Mouse (Mus musculus): ENCODE measurements at regions not wholly inside any gene's neighbourhood (a gene's known extent, or its start where the extent isn't known, plus 50 kb on each side); places are given as distances from the start of the nearest gene placed in this dataset.

- 87% methylated on average over 6 of the region's 6 CpGs for WGBS
- Histone ChIP-seq H3K9ac (ENCODE audit: low read depth, low read length) (no peak overlapping the region), H3K4me2 (ENCODE audit: low read length) (no peak overlapping the region), H3K27me3 (replicated peaks; ENCODE audit: control insufficient read depth, insufficient read depth, low read length) (no peaks in the 10 kb centered on the region), H3K4me3 (ENCODE audit: low read length) (no peak overlapping the region), H3K4me1 (ENCODE audit: control insufficient read depth, insufficient read depth, low read depth, low read length) (no peaks in the 10 kb centered on the region), H3K27ac (ENCODE audit: low read depth, low read length) (no peak overlapping the region), H3K9me3 (ENCODE audit: control insufficient read depth, low read length) (no peaks in the 10 kb centered on the region), H3K36me3 (ENCODE audit: control insufficient read depth, insufficient read depth, low read length) (no peaks in the 10 kb centered on the region)
- no peak for ATAC-seq
Observed at GRCm38 (mm10) chr1:91714266-91714665, 87.0 kb upstream of the Twist2 start.

DNA sequence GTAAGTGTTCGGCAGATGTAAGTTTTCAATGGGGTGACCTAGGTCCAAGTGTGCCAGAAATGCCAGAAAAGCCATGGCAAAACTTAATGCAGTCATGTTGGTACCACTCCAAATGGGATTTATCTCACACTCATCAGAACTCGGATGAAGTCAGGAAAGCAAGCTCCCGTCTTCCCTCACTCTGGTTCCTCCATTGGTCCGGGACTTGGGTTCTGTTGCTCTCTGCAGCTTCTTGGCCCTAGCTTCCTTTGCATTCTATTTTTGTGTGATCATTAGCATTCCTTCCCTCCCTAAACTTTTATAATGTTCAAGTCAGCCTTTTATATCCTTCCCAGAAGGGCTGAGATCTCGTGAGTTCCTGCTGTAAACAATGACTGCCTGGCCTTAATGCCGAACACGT lies 85.9 kb upstream of the Twist2 start:
- Histone ChIP-seq H3K4me3 (ENCODE audit: low read length) (no peak overlapping the region), H3K27me3 (replicated peaks; ENCODE audit: control insufficient read depth, insufficient read depth, low read length) (no peaks in the 10 kb centered on the region), H3K9me3 (ENCODE audit: control insufficient read depth, low read length) (no peaks in the 10 kb centered on the region), H3K4me1 (ENCODE audit: control insufficient read depth, insufficient read depth, low read depth, low read length) (no peaks in the 10 kb centered on the region), H3K27ac (ENCODE audit: low read depth, low read length) (no peak overlapping the region), H3K4me2 (ENCODE audit: low read length) (no peak overlapping the region), H3K9ac (ENCODE audit: low read depth, low read length) (no peak overlapping the region), H3K36me3 (ENCODE audit: control insufficient read depth, insufficient read depth, low read length) (no peaks in the 10 kb centered on the region)
- 84% methylated on average over 7 of the region's 7 CpGs for WGBS
- ATAC-seq, result no peak

DNA sequence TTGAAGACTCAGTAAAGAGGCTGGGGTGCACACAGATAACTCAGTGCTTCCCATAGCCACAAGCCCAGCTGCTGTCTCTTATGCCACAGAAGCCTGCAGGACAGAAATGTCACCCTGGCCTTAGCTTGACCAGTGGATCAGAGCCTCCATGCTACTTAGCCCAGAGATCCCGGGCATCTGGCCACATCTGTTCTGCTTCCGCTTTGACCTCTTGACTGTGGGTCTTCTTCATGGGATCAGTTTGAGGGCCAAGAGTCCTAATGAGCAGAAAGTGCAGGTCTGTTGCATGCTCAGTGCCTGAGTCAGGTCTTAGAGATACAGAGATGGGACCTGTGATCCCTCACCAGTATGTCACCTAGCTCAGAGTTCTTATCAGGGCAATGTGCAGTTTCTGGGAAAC lies 85.5 kb upstream of the Twist2 start:
- H3K27me3 ChIP-seq (replicated peaks; ENCODE audit: control insufficient read depth, insufficient read depth, low read length), result no peaks in the 10 kb centered on the region
- no peak overlapping the region for H3K4me2 ChIP-seq (ENCODE audit: low read length)
- H3K36me3 ChIP-seq (ENCODE audit: control insufficient read depth, insufficient read depth, low read length), result no peaks in the 10 kb centered on the region
- H3K9me3 ChIP-seq (ENCODE audit: control insufficient read depth, low read length), result no peaks in the 10 kb centered on the region
- 97% methylated on average over 2 of the region's 2 CpGs for WGBS
- H3K9ac ChIP-seq (ENCODE audit: low read depth, low read length), result no peak overlapping the region
- H3K27ac ChIP-seq (ENCODE audit: low read depth, low read length), result no peak overlapping the region
- H3K4me1 ChIP-seq (ENCODE audit: control insufficient read depth, insufficient read depth, low read depth, low read length), result no peaks in the 10 kb centered on the region
- H3K4me3 ChIP-seq (ENCODE audit: low read length), result no peak overlapping the region
- no peak for ATAC-seq

- Histone ChIP-seq H3K27ac (ENCODE audit: low read depth, low read length) (no peak overlapping the region), H3K36me3 (ENCODE audit: control insufficient read depth, insufficient read depth, low read length) (no peaks in the 10 kb centered on the region), H3K9ac (ENCODE audit: low read depth, low read length) (no peak overlapping the region), H3K9me3 (ENCODE audit: control insufficient read depth, low read length) (no peaks in the 10 kb centered on the region), H3K4me3 (ENCODE audit: low read length) (no peak overlapping the region), H3K4me2 (ENCODE audit: low read length) (no peak overlapping the region), H3K4me1 (ENCODE audit: control insufficient read depth, insufficient read depth, low read depth, low read length) (no peaks in the 10 kb centered on the region), H3K27me3 (replicated peaks; ENCODE audit: control insufficient read depth, insufficient read depth, low read length) (no peaks in the 10 kb centered on the region)
- WGBS, result 94% methylated on average over 2 of the region's 2 CpGs
- no peak for ATAC-seq
Observed at GRCm38 (mm10) chr1:91716836-91717235, 84.4 kb upstream of the Twist2 start.

DNA sequence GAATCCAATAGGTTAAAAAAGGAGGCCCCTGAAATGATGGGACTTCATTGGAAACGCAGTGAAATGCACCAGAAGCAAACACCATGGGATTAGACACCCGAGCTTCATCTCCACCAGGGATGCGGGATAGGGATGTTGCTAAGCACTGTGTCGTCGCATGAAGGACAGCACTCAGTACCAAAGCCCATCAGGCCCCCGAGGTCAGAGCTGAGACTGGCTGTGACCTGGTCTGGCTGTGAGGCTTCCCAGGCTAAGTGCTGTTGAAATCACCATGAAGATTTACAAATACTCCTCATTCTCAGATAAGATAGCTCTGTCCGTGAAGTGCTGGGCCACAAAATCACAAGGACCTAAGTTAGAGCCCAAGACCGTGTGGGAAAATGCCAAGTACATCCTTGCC lies 83.3 kb upstream of the Twist2 start:
- no peak overlapping the region for H3K27ac ChIP-seq (ENCODE audit: low read depth, low read length)
- WGBS, result 82% methylated on average over 8 of the region's 8 CpGs
- no peak overlapping the region for H3K9ac ChIP-seq (ENCODE audit: low read depth, low read length)
- no peaks in the 10 kb centered on the region for H3K4me1 ChIP-seq (ENCODE audit: control insufficient read depth, insufficient read depth, low read depth, low read length)
- H3K9me3 ChIP-seq (ENCODE audit: control insufficient read depth, low read length), result no peaks in the 10 kb centered on the region
- ATAC-seq, result no peak
- H3K4me3 ChIP-seq (ENCODE audit: low read length), result no peak overlapping the region
- H3K27me3 ChIP-seq (replicated peaks; ENCODE audit: control insufficient read depth, insufficient read depth, low read length), result no peaks in the 10 kb centered on the region
- no peaks in the 10 kb centered on the region for H3K36me3 ChIP-seq (ENCODE audit: control insufficient read depth, insufficient read depth, low read length)
- no peak overlapping the region for H3K4me2 ChIP-seq (ENCODE audit: low read length)

DNA sequence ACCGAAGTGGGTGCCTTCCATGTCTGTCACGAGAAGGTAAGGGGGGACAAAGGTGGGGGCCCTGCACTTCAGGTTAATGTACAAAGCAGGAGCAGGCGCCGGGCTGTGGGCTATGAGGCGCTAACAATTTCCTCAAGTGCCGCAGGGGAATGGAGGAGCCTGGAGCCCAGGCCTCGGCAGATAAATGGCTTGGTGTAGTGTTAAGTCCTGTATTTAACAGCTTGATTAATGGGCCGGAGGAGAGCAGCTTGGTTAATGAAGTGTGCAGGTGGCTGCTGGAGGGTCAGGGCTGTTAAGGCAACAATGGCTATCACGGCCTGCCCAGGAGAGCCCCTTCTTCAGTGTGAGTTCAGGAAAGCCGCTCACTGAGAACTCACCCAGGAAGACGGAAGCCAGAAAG lies 72.0 kb upstream of the Twist2 start:
- Histone ChIP-seq H3K36me3 (ENCODE audit: control insufficient read depth, insufficient read depth, low read length) (no peaks in the 10 kb centered on the region), H3K4me2 (ENCODE audit: low read length) (no peak overlapping the region), H3K27ac (ENCODE audit: low read depth, low read length) (no peak overlapping the region), H3K9me3 (ENCODE audit: control insufficient read depth, low read length) (no peaks in the 10 kb centered on the region), H3K4me3 (ENCODE audit: low read length) (no peak overlapping the region), H3K4me1 (ENCODE audit: control insufficient read depth, insufficient read depth, low read depth, low read length) (peaks cover 4% of the 10 kb centered on the region; the same call in 1 of the 2 replicates), H3K9ac (ENCODE audit: low read depth, low read length) (no peak overlapping the region), H3K27me3 (replicated peaks; ENCODE audit: control insufficient read depth, insufficient read depth, low read length) (peaks cover 6% of the 10 kb centered on the region)
- 58% methylated on average over 11 of the region's 11 CpGs for WGBS
- ATAC-seq, result no peak

GRCm38 (mm10) chr1:91730281-91730680 lies 71.0 kb upstream of the Twist2 start:
- Histone ChIP-seq H3K9me3 (ENCODE audit: control insufficient read depth, low read length) (no peaks in the 10 kb centered on the region), H3K9ac (ENCODE audit: low read depth, low read length) (no peak overlapping the region), H3K4me1 (ENCODE audit: control insufficient read depth, insufficient read depth, low read depth, low read length) (peaks cover 4% of the 10 kb centered on the region; the same call in 1 of the 2 replicates), H3K36me3 (ENCODE audit: control insufficient read depth, insufficient read depth, low read length) (no peaks in the 10 kb centered on the region), H3K4me2 (ENCODE audit: low read length) (no peak overlapping the region), H3K27me3 (replicated peaks; ENCODE audit: control insufficient read depth, insufficient read depth, low read length) (peaks cover 7% of the 10 kb centered on the region), H3K27ac (ENCODE audit: low read depth, low read length) (no peak overlapping the region), H3K4me3 (ENCODE audit: low read length) (no peak overlapping the region)
- no peak for ATAC-seq
- WGBS, result 85% methylated on average over 2 of the region's 2 CpGs

DNA sequence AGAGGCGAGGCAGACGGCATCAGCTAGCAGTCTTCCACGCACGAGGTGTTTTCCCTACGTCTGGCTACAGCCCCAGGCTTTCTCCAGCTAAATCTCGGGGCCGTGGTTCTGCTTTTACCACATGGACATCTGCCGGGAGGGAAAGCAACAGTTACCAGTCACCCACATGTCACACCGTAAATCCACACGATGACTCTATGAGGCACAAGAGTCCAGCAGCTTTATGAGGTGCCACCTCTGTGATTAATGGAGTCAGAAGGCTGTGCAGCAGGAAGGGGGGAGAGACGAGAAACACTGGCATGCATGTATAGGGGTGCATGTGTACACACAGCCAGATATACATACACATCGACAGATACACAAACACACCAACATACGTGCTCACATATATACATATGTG lies 69.6 kb upstream of the Twist2 start:
- Histone ChIP-seq H3K4me3 (ENCODE audit: low read length) (no peak overlapping the region), H3K36me3 (ENCODE audit: control insufficient read depth, insufficient read depth, low read length) (no peaks in the 10 kb centered on the region), H3K9me3 (ENCODE audit: control insufficient read depth, low read length) (no peaks in the 10 kb centered on the region), H3K4me2 (ENCODE audit: low read length) (no peak overlapping the region), H3K4me1 (ENCODE audit: control insufficient read depth, insufficient read depth, low read depth, low read length) (peaks cover 4% of the 10 kb centered on the region; the same call in 1 of the 2 replicates), H3K27ac (ENCODE audit: low read depth, low read length) (no peak overlapping the region), H3K27me3 (replicated peaks; ENCODE audit: control insufficient read depth, insufficient read depth, low read length) (peaks cover 12% of the 10 kb centered on the region), H3K9ac (ENCODE audit: low read depth, low read length) (no peak overlapping the region)
- ATAC-seq, result no peak
- 60% methylated on average over 13 of the region's 13 CpGs for WGBS

GRCm38 (mm10) chr1:91732461-91732861 lies 68.8 kb upstream of the Twist2 start:
- peaks cover 12% of the 10 kb centered on the region for H3K27me3 ChIP-seq (replicated peaks; ENCODE audit: control insufficient read depth, insufficient read depth, low read length)
- H3K4me3 ChIP-seq (ENCODE audit: low read length), result no peak overlapping the region
- H3K4me1 ChIP-seq (ENCODE audit: control insufficient read depth, insufficient read depth, low read depth, low read length), result peaks cover 4% of the 10 kb centered on the region; the same call in 1 of the 2 replicates
- no peaks in the 10 kb centered on the region for H3K9me3 ChIP-seq (ENCODE audit: control insufficient read depth, low read length)
- 26% methylated on average over 12 of the region's 12 CpGs for WGBS
- H3K27ac ChIP-seq (ENCODE audit: low read depth, low read length), result no peak overlapping the region
- H3K9ac ChIP-seq (ENCODE audit: low read depth, low read length), result no peak overlapping the region
- peak overlapping the region; percentile 25 for H3K4me2 ChIP-seq (ENCODE audit: low read length)
- no peaks in the 10 kb centered on the region for H3K36me3 ChIP-seq (ENCODE audit: control insufficient read depth, insufficient read depth, low read length)
- ATAC-seq, result peak; percentile 58

DNA sequence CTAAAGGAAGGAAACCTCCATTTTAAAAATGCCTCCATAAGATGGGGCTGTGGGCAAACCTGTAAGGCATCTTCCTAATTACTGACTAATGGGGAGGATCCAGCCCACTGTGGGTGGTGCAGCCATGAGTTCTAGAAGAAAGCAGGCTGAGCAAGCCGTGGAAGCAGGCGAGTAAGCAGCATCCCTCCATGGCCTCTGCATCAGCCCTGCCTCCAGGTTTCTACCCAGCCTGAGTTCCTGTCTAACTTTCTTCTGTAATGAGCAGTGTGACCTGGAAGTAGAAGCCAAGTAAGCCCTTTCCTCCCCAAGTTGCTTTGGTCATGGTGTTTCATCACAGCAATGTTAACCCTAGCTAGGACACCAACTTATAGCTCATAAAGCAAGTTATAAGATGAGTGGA lies 66.5 kb upstream of the Twist2 start:
- ATAC-seq, result no peak
- 93% methylated on average over 2 of the region's 2 CpGs for WGBS
- no peak overlapping the region for H3K4me3 ChIP-seq (ENCODE audit: low read length)
- no peaks in the 10 kb centered on the region for H3K9me3 ChIP-seq (ENCODE audit: control insufficient read depth, low read length)
- H3K4me1 ChIP-seq (ENCODE audit: control insufficient read depth, insufficient read depth, low read depth, low read length), result peaks cover 4% of the 10 kb centered on the region; the same call in 1 of the 2 replicates
- no peaks in the 10 kb centered on the region for H3K36me3 ChIP-seq (ENCODE audit: control insufficient read depth, insufficient read depth, low read length)
- no peak overlapping the region for H3K4me2 ChIP-seq (ENCODE audit: low read length)
- H3K27ac ChIP-seq (ENCODE audit: low read depth, low read length), result no peak overlapping the region
- H3K27me3 ChIP-seq (replicated peaks; ENCODE audit: control insufficient read depth, insufficient read depth, low read length), result peaks cover 10% of the 10 kb centered on the region
- no peak overlapping the region for H3K9ac ChIP-seq (ENCODE audit: low read depth, low read length)
